Mouse (Mus musculus) forebrain, embryonic 16.5 days (tissue): ENCODE results near the gene Lrrc4c. TPM values are rescaled to one million over a fixed set of nuclear protein-coding genes. Genes with fewer than 3 reads are reported as not detected.

Source experiments
- ATAC-seq: fragments of 200-750 bp; cut with Nextera tagmentation; 2 replicates; pipeline ENCODE4 v1.8.0; 2017; ENCODE audit warnings: mild to moderate bottlenecking, moderate library complexity
- H3K27ac ChIP-seq: fragments of 300-500 bp; sonication (generic); 2 replicates; pipeline ENCODE4 v1.5.1; 2014; ENCODE audit warnings: low read length, control low read depth
- H3K27me3 ChIP-seq: fragments of 300-500 bp; sonication (generic); replicated peaks from 2 replicates; pipeline ENCODE4 v1.6.1; 2014; ENCODE audit warnings: low read length; ENCODE audit not compliant: control insufficient read depth, insufficient read depth
- H3K36me3 ChIP-seq: fragments of 300-500 bp; sonication (generic); 2 replicates; pipeline ENCODE4 v1.6.1; 2014; ENCODE audit not compliant: control insufficient read depth, insufficient read depth
- H3K4me1 ChIP-seq: fragments of 300-500 bp; sonication (generic); replicated peaks from 2 replicates; pipeline ENCODE4 v1.6.1; 2014; ENCODE audit warnings: low read length; ENCODE audit not compliant: control insufficient read depth, insufficient read depth
- H3K4me2 ChIP-seq: fragments of 300-500 bp; sonication (generic); 2 replicates; pipeline ENCODE4 v1.6.1; 2014; ENCODE audit warnings: mild to moderate bottlenecking, low read length, control low read depth
- H3K4me3 ChIP-seq: fragments of 300-500 bp; sonication (generic); replicated peaks from 2 replicates; pipeline ENCODE4 v1.5.1; 2014; ENCODE audit warnings: mild to moderate bottlenecking, low read length, control low read depth
- H3K9ac ChIP-seq: fragments of 300-500 bp; sonication (generic); replicated peaks from 2 replicates; pipeline ENCODE4 v1.6.1; 2014; ENCODE audit warnings: low read depth, low read length, control low read depth
- H3K9me3 ChIP-seq: fragments of 300-500 bp; sonication (generic); 2 replicates; pipeline ENCODE4 v1.6.1; 2016; ENCODE audit warnings: low read length; ENCODE audit not compliant: control insufficient read depth
- WGBS: fragments of 180-500 bp; shearing (Covaris S2); extraction: QIAGEN DNeasy Blood & Tissue Kit; methylation state at CpG from one replicate; pipeline ENCODE4 v1.1.7; 2014; 5-methylcytosine and 5-hydroxymethylcytosine counted together
- polyA plus RNA-seq: library from polyadenylated mRNA; unstranded; fragments of >200 nt; fragmentation: Nextera tagmentation; extraction: Ambion mirVana; gene quantifications from 2 replicates; pipeline ENCODE4 v1.2.1, GENCODE M21; 2015

Lrrc4c gene
- polyA plus RNA-seq, 1 experiment from 2014 or later: 30.9 TPM

- Histone ChIP-seq H3K27ac (no peak overlapping the region), H3K27me3 (no peaks in the 10 kb centered on the region)
- WGBS: 34% methylated on average over 6 of the region's 6 CpGs
These were observed 1.7 kb downstream of the Lrrc4c start for GRCm38 (mm10) chr2:96319649-96320048.

GRCm38 (mm10) chr2:96334652-96335051 is 16.7 kb downstream of the Lrrc4c start:
- H3K9me3 ChIP-seq: no peaks in the 10 kb centered on the region
- H3K9ac ChIP-seq: no peak overlapping the region
- H3K4me2 ChIP-seq: no peak overlapping the region
- no peaks in the 10 kb centered on the region for H3K27me3 ChIP-seq
- H3K4me1 ChIP-seq: no peaks in the 10 kb centered on the region
- ATAC-seq: no peak
- no peak overlapping the region for H3K4me3 ChIP-seq
- no peaks in the 10 kb centered on the region for H3K36me3 ChIP-seq
- H3K27ac ChIP-seq: no peak overlapping the region
- WGBS: 48% methylated on average over 3 of the region's 3 CpGs

More at GRCm38 (mm10) chr2:96319649-96320048, 1.7 kb downstream of the Lrrc4c start:
- peak overlapping the region; percentile 82 for H3K4me2 ChIP-seq
- H3K4me3 ChIP-seq: peak overlapping the region; percentile 37
- no peaks in the 10 kb centered on the region for H3K36me3 ChIP-seq
- H3K9ac ChIP-seq: peak overlapping the region; percentile 36; the same call in 1 of the 2 replicates
- no peaks in the 10 kb centered on the region for H3K9me3 ChIP-seq
- peak; percentile 47; the same call in 1 of the 2 replicates for ATAC-seq
- peaks cover 13% of the 10 kb centered on the region for H3K4me1 ChIP-seq

GRCm38 (mm10) chr2:96337354-96337753 is 19.4 kb downstream of the Lrrc4c start:
- 61% methylated on average over 1 of the region's 1 CpGs for WGBS

GRCm38 (mm10) chr2:96401186-96401811 is 83.3 kb downstream of the Lrrc4c start:
- Histone ChIP-seq H3K27me3 (no peaks in the 10 kb centered on the region), H3K4me3 (no peak overlapping the region), H3K4me1 (no peaks in the 10 kb centered on the region; the same call in 1 of the 2 replicates), H3K9me3 (no peaks in the 10 kb centered on the region), H3K27ac (peak overlapping the region; percentile 39; the same call in 1 of the 2 replicates), H3K36me3 (no peaks in the 10 kb centered on the region), H3K4me2 (no peak overlapping the region), H3K9ac (no peak overlapping the region)
- peak; percentile 95 for ATAC-seq
- WGBS: 90% methylated on average over 1 of the region's 1 CpGs

More at GRCm38 (mm10) chr2:96337354-96337753, 19.4 kb downstream of the Lrrc4c start:
- Histone ChIP-seq H3K9me3 (no peaks in the 10 kb centered on the region), H3K27me3 (no peaks in the 10 kb centered on the region), H3K4me1 (no peaks in the 10 kb centered on the region), H3K9ac (no peak overlapping the region), H3K27ac (no peak overlapping the region), H3K36me3 (no peaks in the 10 kb centered on the region), H3K4me2 (no peak overlapping the region), H3K4me3 (no peak overlapping the region)
- ATAC-seq: peak; percentile 33; the same call in 1 of the 2 replicates

GRCm38 (mm10) chr2:96402514-96402913 is 84.5 kb downstream of the Lrrc4c start:
- no peak for ATAC-seq
- 9% methylated on average over 2 of the region's 2 CpGs for WGBS
- no peak overlapping the region for H3K27ac ChIP-seq

GRCm38 (mm10) chr2:96406856-96407255 is 88.9 kb downstream of the Lrrc4c start:
- WGBS: 94% methylated on average over 8 of the region's 8 CpGs
- Histone ChIP-seq H3K27ac (no peak overlapping the region), H3K9me3 (no peaks in the 10 kb centered on the region), H3K4me2 (no peak overlapping the region), H3K36me3 (no peaks in the 10 kb centered on the region), H3K27me3 (no peaks in the 10 kb centered on the region), H3K4me1 (no peaks in the 10 kb centered on the region), H3K4me3 (no peak overlapping the region), H3K9ac (no peak overlapping the region)
- ATAC-seq: no peak

More at GRCm38 (mm10) chr2:96402514-96402913, 84.5 kb downstream of the Lrrc4c start:
- no peaks in the 10 kb centered on the region for H3K27me3 ChIP-seq
- no peaks in the 10 kb centered on the region for H3K36me3 ChIP-seq
- H3K4me1 ChIP-seq: no peaks in the 10 kb centered on the region; the same call in 1 of the 2 replicates
- H3K4me2 ChIP-seq: no peak overlapping the region
- H3K9me3 ChIP-seq: no peaks in the 10 kb centered on the region
- H3K4me3 ChIP-seq: no peak overlapping the region
- no peak overlapping the region for H3K9ac ChIP-seq

GRCm38 (mm10) chr2:96411182-96411581 is 93.2 kb downstream of the Lrrc4c start:
- Histone ChIP-seq H3K9ac (no peak overlapping the region), H3K27ac (no peak overlapping the region), H3K4me2 (no peak overlapping the region), H3K9me3 (no peaks in the 10 kb centered on the region), H3K36me3 (no peaks in the 10 kb centered on the region), H3K4me3 (no peak overlapping the region), H3K4me1 (no peaks in the 10 kb centered on the region), H3K27me3 (no peaks in the 10 kb centered on the region)
- WGBS: 80% methylated on average over 1 of the region's 1 CpGs
- ATAC-seq: no peak

- Histone ChIP-seq H3K4me2 (no peak overlapping the region), H3K9ac (no peak overlapping the region), H3K27me3 (no peaks in the 10 kb centered on the region), H3K4me1 (no peaks in the 10 kb centered on the region), H3K9me3 (no peaks in the 10 kb centered on the region), H3K4me3 (no peak overlapping the region), H3K36me3 (no peaks in the 10 kb centered on the region), H3K27ac (no peak overlapping the region)
- ATAC-seq: no peak
These were observed 143.6 kb downstream of the Lrrc4c start for GRCm38 (mm10) chr2:96461566-96461965.

GRCm38 (mm10) chr2:96475674-96476073 is 157.7 kb downstream of the Lrrc4c start:
- WGBS: 7% methylated on average over 6 of the region's 6 CpGs
- Histone ChIP-seq H3K36me3 (no peaks in the 10 kb centered on the region), H3K9me3 (no peaks in the 10 kb centered on the region), H3K9ac (no peak overlapping the region), H3K4me1 (peaks cover 3% of the 10 kb centered on the region; the same call in 1 of the 2 replicates), H3K27me3 (no peaks in the 10 kb centered on the region), H3K4me2 (no peak overlapping the region; the same call in 1 of the 2 replicates), H3K27ac (no peak overlapping the region), H3K4me3 (no peak overlapping the region)
- ATAC-seq: peak; percentile 38; the same call in 1 of the 2 replicates
